Mouse (Mus musculus) hindbrain, postnatal 0 days (tissue): ENCODE measurements around the gene Slc41a1. TPM values are rescaled to one million over a fixed set of nuclear protein-coding genes. Genes with fewer than 3 reads are reported as not detected.

Experiments
- ATAC-seq: fragments of 200-750 bp; cut with Nextera tagmentation; 2 replicates; pipeline ENCODE4 v1.8.0; 2017; ENCODE audit warnings: mild to moderate bottlenecking, moderate TSS enrichment, moderate library complexity
- DNase-seq: peaks from one replicate; pipeline ENCODE4 v3.0.0-alpha.2; 2015; ENCODE audit warnings: low spot score
- H3K27ac ChIP-seq: fragments of 300-500 bp; sonication (generic); 2 replicates; pipeline ENCODE4 v1.5.1; 2014; ENCODE audit warnings: mild to moderate bottlenecking
- H3K27me3 ChIP-seq: fragments of 300-500 bp; sonication (generic); 2 replicates; pipeline ENCODE4 v1.6.1; 2014; ENCODE audit warnings: low read length, mixed read lengths; ENCODE audit not compliant: insufficient read depth
- H3K36me3 ChIP-seq: fragments of 300-500 bp; sonication (generic); 2 replicates; pipeline ENCODE4 v1.6.1; 2014; ENCODE audit warnings: low read length, mixed read lengths; ENCODE audit not compliant: insufficient read depth
- H3K4me1 ChIP-seq: fragments of 300-500 bp; sonication (generic); 2 replicates; pipeline ENCODE4 v1.6.1; 2014; ENCODE audit warnings: antibody characterized with exemption, low read length, mixed read lengths; ENCODE audit not compliant: insufficient read depth
- H3K4me2 ChIP-seq: fragments of 300-500 bp; sonication (generic); 2 replicates; pipeline ENCODE4 v1.6.1; 2014; ENCODE audit warnings: low read depth, mild to moderate bottlenecking, low read length, moderate library complexity, mixed read lengths
- H3K4me3 ChIP-seq: fragments of 300-500 bp; sonication (generic); 2 replicates; pipeline ENCODE4 v1.5.1; 2014; ENCODE audit warnings: low read length
- H3K9ac ChIP-seq: fragments of 300-500 bp; sonication (generic); replicated peaks from 2 replicates; pipeline ENCODE4 v1.6.1; 2014; ENCODE audit warnings: mild to moderate bottlenecking, low read length, moderate library complexity, mixed read lengths
- H3K9me3 ChIP-seq: fragments of 300-500 bp; sonication (generic); 2 replicates; pipeline ENCODE4 v1.6.1; 2016; ENCODE audit warnings: low read length, mixed read lengths
- CTCF ChIP-seq: IDR thresholded peaks from 2 replicates; pipeline ENCODE4 v1.5.1; 2016; ENCODE audit warnings: antibody characterized with exemption, control low read depth, low read depth
- WGBS: fragments of 180-500 bp; shearing (Covaris S2); extraction: QIAGEN DNeasy Blood & Tissue Kit; methylation state at CpG from one replicate; pipeline ENCODE4 v1.1.7; 2014; 5-methylcytosine and 5-hydroxymethylcytosine counted together
- polyA plus RNA-seq: library from polyadenylated mRNA; unstranded; fragments of >200 nt; fragmentation: Nextera tagmentation; extraction: Ambion mirVana; gene quantifications from 2 replicates; pipeline ENCODE4 v1.2.1, GENCODE M21; 2015
- total RNA-seq: library from RNA; depleted of rRNA; stranded (reverse); fragments of >200 nt; gene quantifications from 2 replicates; pipeline ENCODE4 v1.2.3, GENCODE M21; 2014; rRNA removed

Slc41a1 gene
- total and polyA plus RNA-seq, 2 experiments from 2014 or later = 23.6 to 48.0 TPM

DNA sequence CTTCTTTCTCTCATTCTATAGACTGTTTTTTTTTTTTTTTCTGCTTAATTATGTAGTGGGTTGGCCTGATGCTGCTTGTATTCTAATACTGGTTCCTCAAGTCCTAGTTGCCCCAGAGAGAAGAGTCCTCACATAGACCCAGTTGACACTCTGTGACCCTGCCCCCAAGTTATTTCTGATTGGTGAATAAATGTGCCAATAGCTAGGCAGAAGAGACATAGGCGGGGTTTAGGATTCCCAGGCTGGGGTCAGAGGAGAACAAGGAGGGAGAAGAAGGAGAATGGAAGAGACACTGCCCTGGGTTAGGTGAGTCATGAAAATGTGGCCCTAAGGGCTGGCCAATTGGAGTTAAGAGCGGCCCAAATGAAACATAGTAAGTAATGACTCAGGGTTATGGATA, 52.5 kb downstream of the Slc41a1 start:
- ATAC-seq = no peak
- Histone ChIP-seq H3K27me3 (no peaks in the 10 kb centered on the region), H3K4me1 (no peaks in the 10 kb centered on the region), H3K9me3 (no peaks in the 10 kb centered on the region), H3K4me2 (no peak overlapping the region), H3K36me3 (no peaks in the 10 kb centered on the region), H3K4me3 (no peak overlapping the region), H3K9ac (no peak overlapping the region), H3K27ac (no peak overlapping the region)
- DNase-seq = no peak
- WGBS = 77% methylated on average over 2 of the region's 2 CpGs
- TF ChIP-seq CTCF = no peak

DNA sequence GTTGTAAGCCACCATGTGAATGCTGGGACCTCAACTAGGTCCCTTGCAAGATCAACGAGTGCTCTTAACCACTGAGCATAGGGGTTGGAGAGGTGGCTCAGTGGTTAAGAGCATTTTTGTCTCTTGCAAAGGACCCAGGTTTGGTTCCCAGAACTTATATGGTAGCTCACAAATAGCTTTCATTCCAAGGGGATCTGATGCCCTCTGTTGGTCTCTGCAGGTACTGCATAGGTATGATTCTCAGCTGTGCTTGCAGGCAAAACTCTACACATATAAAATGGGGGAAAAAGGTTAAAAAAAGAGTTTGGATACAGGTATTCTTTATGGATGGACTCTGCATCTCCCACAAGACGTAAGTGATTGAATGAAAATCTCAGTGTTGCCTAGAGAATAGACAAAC, 55.5 kb downstream of the Slc41a1 start:
- DNase-seq = no peak
- Histone ChIP-seq H3K27me3 (no peaks in the 10 kb centered on the region), H3K36me3 (no peaks in the 10 kb centered on the region), H3K9ac (no peak overlapping the region), H3K4me1 (no peaks in the 10 kb centered on the region), H3K27ac (no peak overlapping the region), H3K9me3 (no peaks in the 10 kb centered on the region), H3K4me2 (no peak overlapping the region), H3K4me3 (no peak overlapping the region)
- TF ChIP-seq CTCF = peak; percentile 42
- ATAC-seq = no peak
- 72% methylated on average over 2 of the region's 2 CpGs for WGBS

DNA sequence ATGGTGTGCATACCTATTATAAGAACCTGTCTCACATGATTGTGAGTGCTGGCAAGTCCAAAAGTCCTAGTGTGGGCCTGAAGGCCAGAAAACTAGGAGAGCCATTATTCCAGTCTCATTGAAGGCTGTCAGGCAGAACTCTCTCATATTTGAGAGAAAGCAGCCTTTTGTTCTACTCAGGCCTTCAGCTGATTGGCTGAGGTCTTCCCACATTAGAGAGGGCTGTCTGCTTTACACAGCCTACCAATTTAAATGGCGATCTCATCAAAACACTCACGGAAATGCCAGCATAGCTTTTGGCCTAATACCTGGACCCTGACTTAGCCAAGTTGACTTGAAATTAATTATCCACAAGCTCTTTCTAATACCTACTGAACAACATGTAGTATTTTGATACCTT, 58.9 kb downstream of the Slc41a1 start:
- TF ChIP-seq CTCF = no peak
- Histone ChIP-seq H3K9ac (no peak overlapping the region), H3K4me2 (no peak overlapping the region), H3K4me3 (no peak overlapping the region), H3K4me1 (no peaks in the 10 kb centered on the region), H3K36me3 (no peaks in the 10 kb centered on the region), H3K27ac (no peak overlapping the region), H3K27me3 (no peaks in the 10 kb centered on the region), H3K9me3 (no peaks in the 10 kb centered on the region)
- DNase-seq (no peak), ATAC-seq (no peak)
- 64% methylated on average over 2 of the region's 2 CpGs for WGBS

DNA sequence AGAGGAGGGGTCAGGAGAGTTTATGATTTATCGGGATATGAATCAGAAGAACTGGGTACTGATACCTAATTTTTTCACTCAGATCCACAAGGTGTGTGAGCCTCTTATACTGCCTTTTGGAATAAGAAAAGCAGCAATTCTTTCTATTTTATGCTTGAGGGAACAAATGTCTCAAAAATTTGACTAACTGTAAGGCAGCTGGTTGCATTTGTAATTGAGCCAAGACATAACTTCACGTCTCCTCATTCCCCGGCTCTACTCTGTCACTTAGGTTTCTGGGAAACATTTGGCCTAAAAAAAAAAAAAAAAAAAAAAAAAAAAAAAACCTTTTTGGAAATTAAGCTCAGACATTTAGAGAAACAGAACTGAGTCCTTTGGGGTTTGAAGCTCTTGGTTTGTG, 59.3 kb downstream of the Slc41a1 start:
- no peaks in the 10 kb centered on the region for H3K36me3 ChIP-seq
- DNase-seq (no peak), ATAC-seq (no peak)
- H3K4me3 ChIP-seq = no peak overlapping the region
- no peaks in the 10 kb centered on the region for H3K4me1 ChIP-seq
- H3K27ac ChIP-seq = no peak overlapping the region
- no peaks in the 10 kb centered on the region for H3K9me3 ChIP-seq
- no peak overlapping the region for H3K9ac ChIP-seq
- TF ChIP-seq CTCF = no peak
- H3K4me2 ChIP-seq = no peak overlapping the region
- WGBS = 62% methylated on average over 3 of the region's 3 CpGs
- H3K27me3 ChIP-seq = no peaks in the 10 kb centered on the region

DNA sequence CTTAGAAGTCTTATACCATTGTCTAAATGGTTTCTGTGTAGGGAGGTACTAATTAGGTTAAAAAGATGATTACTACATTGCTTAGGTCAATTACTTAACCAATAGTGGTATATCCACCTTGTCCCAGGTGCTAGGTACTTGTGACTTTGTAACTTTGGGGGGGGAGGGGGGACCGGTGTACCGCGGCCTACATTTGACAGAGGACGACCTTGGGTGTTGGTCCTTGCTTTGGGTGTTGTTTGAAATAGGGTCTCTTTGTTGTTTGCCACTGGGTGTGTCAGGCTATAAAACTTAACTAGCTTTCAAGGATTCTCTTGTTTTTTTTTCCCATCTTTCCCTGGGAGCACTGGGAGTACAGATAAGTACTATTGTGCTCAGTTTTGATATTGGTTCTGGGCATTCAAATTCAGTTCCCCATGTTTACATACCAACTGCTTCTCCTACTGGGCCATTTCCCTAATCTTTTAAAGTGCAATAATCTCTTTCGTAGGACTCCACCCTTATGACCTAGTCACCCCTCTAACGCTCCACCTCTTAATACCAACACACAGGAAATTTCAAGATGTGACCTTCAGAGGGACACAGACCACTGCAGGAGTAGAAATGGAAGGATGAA, 62.9 kb downstream of the Slc41a1 start:
- H3K9me3 ChIP-seq = no peaks in the 10 kb centered on the region
- no peak overlapping the region for H3K9ac ChIP-seq
- H3K27me3 ChIP-seq = no peaks in the 10 kb centered on the region
- no peaks in the 10 kb centered on the region for H3K36me3 ChIP-seq
- no peaks in the 10 kb centered on the region for H3K4me1 ChIP-seq
- DNase-seq (no peak), ATAC-seq (no peak)
- H3K4me2 ChIP-seq = no peak overlapping the region
- TF ChIP-seq CTCF = no peak
- 78% methylated on average over 6 of the region's 6 CpGs for WGBS
- H3K4me3 ChIP-seq = no peak overlapping the region
- no peak overlapping the region for H3K27ac ChIP-seq

- H3K36me3 ChIP-seq = no peaks in the 10 kb centered on the region
- ATAC-seq (no peak), DNase-seq (no peak)
- H3K4me2 ChIP-seq = no peak overlapping the region
- H3K9me3 ChIP-seq = no peaks in the 10 kb centered on the region
- TF ChIP-seq CTCF = no peak
- no peak overlapping the region for H3K27ac ChIP-seq
- H3K4me1 ChIP-seq = no peaks in the 10 kb centered on the region
- no peak overlapping the region for H3K4me3 ChIP-seq
- H3K9ac ChIP-seq = no peak overlapping the region
- no peaks in the 10 kb centered on the region for H3K27me3 ChIP-seq
- WGBS = 71% methylated on average over 4 of the region's 4 CpGs
These were observed 64.1 kb downstream of the Slc41a1 start for GRCm38 (mm10) chr1:131891436-131891835.

Other genes starting within 250 kb of the Slc41a1 start
- not detected in 2 replicates for gene Avpr1b, start 228.3 kb upstream of the Slc41a1 start, total RNA-seq
- not detected in 2 replicates for gene Avpr1b, start 228.3 kb upstream of the Slc41a1 start, polyA plus RNA-seq
- not detected in 2 replicates for gene Ctse, start 189.2 kb upstream of the Slc41a1 start, total RNA-seq
- gene Ctse, start 189.2 kb upstream of the Slc41a1 start, polyA plus RNA-seq = not detected in 2 replicates
- 0.10 and 2.8 TPM in 2 replicates for gene Rab7b, start 138.8 kb upstream of the Slc41a1 start, total RNA-seq
- gene Rab7b, start 138.8 kb upstream of the Slc41a1 start, polyA plus RNA-seq = 1.2 and 1.6 TPM in 2 replicates
- 0.07 and 0.37 TPM in 2 replicates for gene Slc26a9, start 83.5 kb upstream of the Slc41a1 start, total RNA-seq
- 0.09 and 0.10 TPM in 2 replicates for gene Slc26a9, start 83.5 kb upstream of the Slc41a1 start, polyA plus RNA-seq
- gene Pm20d1, start 30.1 kb upstream of the Slc41a1 start, total RNA-seq = 0.04 and 0.63 TPM in 2 replicates
- gene Pm20d1, start 30.1 kb upstream of the Slc41a1 start, polyA plus RNA-seq = 0.54 and 0.60 TPM in 2 replicates
- gene Rab29, start 39.7 kb downstream of the Slc41a1 start, total RNA-seq = 6.4 and 15.1 TPM in 2 replicates
- gene Rab29, start 39.7 kb downstream of the Slc41a1 start, polyA plus RNA-seq = 8.9 and 10.9 TPM in 2 replicates
- 88.9 and 105 TPM in 2 replicates for gene Nucks1, start 83.0 kb downstream of the Slc41a1 start, total RNA-seq
- 54.1 and 58.0 TPM in 2 replicates for gene Nucks1, start 83.0 kb downstream of the Slc41a1 start, polyA plus RNA-seq
- gene Slc45a3, start 135.5 kb downstream of the Slc41a1 start, total RNA-seq = 1.3 and 2.0 TPM in 2 replicates
- 0.28 and 0.37 TPM in 2 replicates for gene Slc45a3, start 135.5 kb downstream of the Slc41a1 start, polyA plus RNA-seq
- 18.8 and 22.4 TPM in 2 replicates for gene Elk4, start 180.1 kb downstream of the Slc41a1 start, total RNA-seq
- gene Elk4, start 180.1 kb downstream of the Slc41a1 start, polyA plus RNA-seq = 8.0 and 8.2 TPM in 2 replicates
- gene Mfsd4a, start 240.6 kb downstream of the Slc41a1 start, total RNA-seq = 5.8 and 10.2 TPM in 2 replicates
- gene Mfsd4a, start 240.6 kb downstream of the Slc41a1 start, polyA plus RNA-seq = 8.4 and 9.1 TPM in 2 replicates